Mouse (Mus musculus) olfactory bulb, adult 2 months (tissue): ENCODE data around the gene Pou2f2. TPM values are rescaled to one million over a fixed set of nuclear protein-coding genes. Genes with fewer than 3 reads are reported as not detected.

Source experiments
- H3K27ac ChIP-seq: fragments of 200-500 bp; 2 replicates; pipeline ENCODE4 v1.5.1; 2012; ENCODE audit warnings: low read depth, low read length; ENCODE audit not compliant: insufficient read depth
- H3K4me1 ChIP-seq: fragments of 200-500 bp; 2 replicates; pipeline ENCODE4 v1.6.1; 2012; ENCODE audit warnings: low read length; ENCODE audit not compliant: control insufficient read depth, insufficient read depth
- H3K4me3 ChIP-seq: fragments of 200-500 bp; 2 replicates; pipeline ENCODE4 v1.5.1; 2012; ENCODE audit warnings: mild to moderate bottlenecking, low read depth, low read length, moderate library complexity; ENCODE audit not compliant: insufficient read depth
- CTCF ChIP-seq: fragments of 200-500 bp; IDR thresholded peaks from 2 replicates; pipeline ENCODE4 v1.5.1; 2012; ENCODE audit warnings: low read depth, mild to moderate bottlenecking, low read length, moderate library complexity; ENCODE audit not compliant: insufficient read depth
- POLR2A ChIP-seq: fragments of 200-500 bp; IDR thresholded peaks from 2 replicates; pipeline ENCODE4 v1.6.1; 2012; ENCODE audit warnings: mild to moderate bottlenecking, low read depth, low read length, moderate library complexity; ENCODE audit not compliant: insufficient read depth
- WGBS: fragments of 180-500 bp; shearing (Covaris S2); methylation state at CpG from one replicate; pipeline ENCODE4 v1.1.7; 2018; 5-methylcytosine and 5-hydroxymethylcytosine counted together
- polyA plus RNA-seq: library from polyadenylated mRNA; stranded (reverse); fragments of >200 nt; gene quantifications from 2 replicates; pipeline ENCODE4 v1.2.4, GENCODE M21; 2012; ENCODE audit warnings: low replicate concordance; ENCODE audit not compliant: missing spikeins, insufficient read depth, insufficient read length

Pou2f2 gene
- polyA plus RNA-seq, 1 experiment, result not detected

GRCm38 (mm10) chr7:25155469-25156157, 23.9 kb downstream of the Pou2f2 start:
- Histone ChIP-seq H3K4me3 (no peak overlapping the region), H3K27ac (no peak overlapping the region), H3K4me1 (peaks cover 36% of the 10 kb centered on the region)
- WGBS, result 71% methylated on average over 17 of the region's 17 CpGs
- TF ChIP-seq CTCF (no peak), POLR2A (no peak)

GRCm38 (mm10) chr7:25154648-25155047, 24.9 kb downstream of the Pou2f2 start:
- 77% methylated on average over 4 of the region's 4 CpGs for WGBS
- Histone ChIP-seq H3K4me3 (no peak overlapping the region), H3K4me1 (peaks cover 43% of the 10 kb centered on the region), H3K27ac (no peak overlapping the region)
- TF ChIP-seq POLR2A (no peak), CTCF (no peak)

- TF ChIP-seq POLR2A (no peak), CTCF (no peak)
- no peak overlapping the region for H3K27ac ChIP-seq
- WGBS, result 54% methylated on average over 7 of the region's 7 CpGs
- no peak overlapping the region for H3K4me3 ChIP-seq
- peaks cover 45% of the 10 kb centered on the region for H3K4me1 ChIP-seq
Observed at GRCm38 (mm10) chr7:25153841-25154240, 25.7 kb downstream of the Pou2f2 start.

- 26% methylated on average over 10 of the region's 10 CpGs for WGBS
- H3K27ac ChIP-seq, result no peak overlapping the region
- no peak overlapping the region for H3K4me3 ChIP-seq
- TF ChIP-seq POLR2A (no peak), CTCF (no peak)
- peaks cover 45% of the 10 kb centered on the region for H3K4me1 ChIP-seq
Observed at GRCm38 (mm10) chr7:25151916-25152556, 27.5 kb downstream of the Pou2f2 start.

GRCm38 (mm10) chr7:25151009-25151408, 28.5 kb downstream of the Pou2f2 start:
- H3K4me3 ChIP-seq, result no peak overlapping the region
- peaks cover 45% of the 10 kb centered on the region for H3K4me1 ChIP-seq
- H3K27ac ChIP-seq, result no peak overlapping the region
- no peak for TF ChIP-seq POLR2A
- TF ChIP-seq CTCF, result no peak
- WGBS, result 12% methylated on average over 7 of the region's 7 CpGs

- TF ChIP-seq POLR2A (no peak), CTCF (no peak)
- Histone ChIP-seq H3K27ac (no peak overlapping the region), H3K4me3 (no peak overlapping the region), H3K4me1 (peaks cover 44% of the 10 kb centered on the region)
- 31% methylated on average over 14 of the region's 18 CpGs for WGBS
Observed at GRCm38 (mm10) chr7:25150151-25150663, 29.3 kb downstream of the Pou2f2 start.

- TF ChIP-seq POLR2A, result no peak
- TF ChIP-seq CTCF, result no peak
- 40% methylated on average over 10 of the region's 10 CpGs for WGBS
- peaks cover 14% of the 10 kb centered on the region for H3K4me1 ChIP-seq
- H3K27ac ChIP-seq, result no peak overlapping the region
- no peak overlapping the region for H3K4me3 ChIP-seq
Observed at GRCm38 (mm10) chr7:25145896-25146295, 33.6 kb downstream of the Pou2f2 start.

- WGBS, result 59% methylated on average over 5 of the region's 5 CpGs
Observed at GRCm38 (mm10) chr7:25141761-25142160, 37.8 kb downstream of the Pou2f2 start.

GRCm38 (mm10) chr7:25137553-25137952, 42.0 kb downstream of the Pou2f2 start:
- Histone ChIP-seq H3K4me3 (no peak overlapping the region), H3K27ac (no peak overlapping the region), H3K4me1 (peaks cover 5% of the 10 kb centered on the region)
- WGBS, result 61% methylated on average over 3 of the region's 3 CpGs
- TF ChIP-seq POLR2A (no peak), CTCF (no peak)

More at GRCm38 (mm10) chr7:25141761-25142160, 37.8 kb downstream of the Pou2f2 start:
- Histone ChIP-seq H3K4me1 (0 out of 2 replicates have a peak, but pooled peaks cover 3% of the 10 kb centered on the region), H3K27ac (no peak overlapping the region), H3K4me3 (no peak overlapping the region)
- TF ChIP-seq POLR2A (no peak), CTCF (no peak)
